Mouse (Mus musculus) bone marrow, adult 2 months (tissue): ENCODE data around the gene Ppm1n. TPM values are rescaled to one million over a fixed set of nuclear protein-coding genes. Genes with fewer than 3 reads are reported as not detected.
A peak's percentile ranks its signal among the peaks of the same experiment; 100 is the strongest.
"Not testable (repeated sequence)": the region's sequence is repeated elsewhere in the genome, so short reads cannot be mapped to it uniquely, and the experiment has no call there.

ENCODE experiments used
- H3K27ac ChIP-seq: fragments of 200-500 bp; 2 replicates; pipeline ENCODE4 v1.5.1; 2012; ENCODE audit warnings: low read depth, mild to moderate bottlenecking, control low read depth, inconsistent platforms, low read length; ENCODE audit not compliant: control insufficient read depth, poor library complexity, insufficient read depth
- H3K4me1 ChIP-seq: fragments of 200-500 bp; 2 replicates; pipeline ENCODE4 v1.6.1; 2011; ENCODE audit warnings: low read length; ENCODE audit not compliant: control insufficient read depth, insufficient read depth
- H3K4me3 ChIP-seq: fragments of 200-500 bp; replicated peaks from 2 replicates; pipeline ENCODE3; 2011; ENCODE audit warnings: mild to moderate bottlenecking, low read depth, low read length, control low read depth; ENCODE audit not compliant: control insufficient read depth
- CTCF ChIP-seq: fragments of 200-500 bp; IDR thresholded peaks from 2 replicates; pipeline ENCODE4 v1.5.1; 2011; ENCODE audit warnings: low read length, control low read depth; ENCODE audit not compliant: control insufficient read depth, insufficient read depth
- POLR2A ChIP-seq: fragments of 200-500 bp; IDR thresholded peaks from 2 replicates; pipeline ENCODE4 v1.6.1; 2011; ENCODE audit warnings: low read depth, mild to moderate bottlenecking, control low read depth, low read length, borderline replicate concordance; ENCODE audit not compliant: control insufficient read depth
- WGBS: fragments of 180-500 bp; shearing (Covaris S2); methylation state at CpG from one replicate; pipeline ENCODE4 v1.1.7; 2018; 5-methylcytosine and 5-hydroxymethylcytosine counted together
- polyA plus RNA-seq: library from polyadenylated mRNA; stranded (reverse); fragments of >200 nt; gene quantifications from 2 replicates; pipeline ENCODE4 v1.2.4, GENCODE M21; 2011; ENCODE audit warnings: low replicate concordance; ENCODE audit not compliant: missing spikeins, insufficient read depth, insufficient read length

The Ppm1n gene
- polyA plus RNA-seq, 1 experiment: not detected

DNA sequence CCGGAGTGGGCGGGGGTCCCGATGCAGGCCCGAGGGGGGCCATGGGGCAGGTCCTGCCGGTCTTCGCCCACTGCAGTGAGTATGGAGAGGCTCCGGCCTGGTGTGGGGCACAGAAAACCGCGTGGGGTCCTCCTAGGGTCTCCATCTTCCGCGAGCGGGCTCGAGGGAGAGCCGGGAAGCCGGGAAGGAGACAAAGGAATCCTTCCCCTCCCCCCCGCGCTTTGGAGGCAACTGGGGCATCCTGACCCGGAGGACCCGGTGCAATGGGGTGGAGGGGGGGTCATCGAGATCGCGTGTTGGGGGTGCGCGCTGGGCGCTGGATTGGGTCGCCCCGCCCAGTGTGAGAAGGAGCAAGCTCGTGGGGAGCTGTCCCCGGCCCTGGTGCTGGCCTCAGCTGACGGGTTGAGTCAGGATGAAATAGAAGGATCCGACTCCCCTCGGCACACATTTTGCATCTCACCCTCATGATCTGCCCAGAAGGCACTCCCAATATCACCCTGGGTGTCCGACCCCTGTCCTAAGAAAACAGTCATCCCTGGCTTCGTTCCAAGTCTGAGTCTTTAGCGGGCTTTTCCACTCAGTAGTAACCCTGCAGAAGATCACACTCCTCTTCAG is 3.0 kb upstream of the Ppm1n start:
- WGBS: 2% methylated on average over 34 of the region's 35 CpGs
- TF ChIP-seq POLR2A (no peak), CTCF (no peak)
- H3K4me3 ChIP-seq: no peak overlapping the region
- H3K4me1 ChIP-seq: no peaks in the 10 kb centered on the region
- H3K27ac ChIP-seq: no peak overlapping the region

DNA sequence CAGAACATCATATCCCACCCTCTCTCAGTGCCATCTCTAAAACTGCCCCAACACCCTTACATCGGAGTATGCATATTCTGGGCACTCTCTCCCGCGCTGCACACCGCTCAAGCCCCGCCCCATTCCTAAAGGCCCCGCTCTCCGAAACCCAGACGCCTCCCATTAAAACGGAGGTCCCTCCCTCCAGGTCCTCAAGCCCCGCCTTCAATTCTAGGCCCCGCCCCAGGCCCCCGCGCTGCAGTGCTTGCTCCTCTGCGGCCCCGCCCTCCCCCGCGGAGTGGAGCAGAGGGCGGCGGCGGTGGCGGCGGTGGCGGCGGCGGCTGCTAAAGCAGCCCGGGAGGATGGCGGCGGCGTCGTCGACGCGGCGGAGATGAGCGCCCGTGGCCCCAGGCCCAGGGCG is 2.5 kb upstream of the Ppm1n start, which contains the start of gene Rtn2:
TSS of gene Rtn2 (plus strand) at position 240 of the 400 bp plus-strand sequence.
- WGBS: 1% methylated on average over 35 of the region's 37 CpGs
- H3K4me3 ChIP-seq: peak within 1 kb of the TSS; percentile 28
- no peak for TF ChIP-seq POLR2A
- TF ChIP-seq CTCF: no peak
- H3K27ac ChIP-seq: no peak within 1 kb of the TSS
- H3K4me1 ChIP-seq: no peaks in the 10 kb centered on the region

GRCm38 (mm10) chr7:19281680-19282304 is 1.9 kb upstream of the Ppm1n start:
- H3K4me1 ChIP-seq, H3K27ac ChIP-seq, H3K4me3 ChIP-seq: not testable (repeated sequence)
- WGBS: 39% methylated on average over 6 of the region's 6 CpGs

GRCm38 (mm10) chr7:19279052-19279451 is 812 bp downstream of the Ppm1n start:
- no peak overlapping the region for H3K27ac ChIP-seq
- H3K4me3 ChIP-seq: no peak overlapping the region
- TF ChIP-seq POLR2A: no peak
- no peak for TF ChIP-seq CTCF
- 6% methylated on average over 34 of the region's 34 CpGs for WGBS
- H3K4me1 ChIP-seq: no peaks in the 10 kb centered on the region

DNA sequence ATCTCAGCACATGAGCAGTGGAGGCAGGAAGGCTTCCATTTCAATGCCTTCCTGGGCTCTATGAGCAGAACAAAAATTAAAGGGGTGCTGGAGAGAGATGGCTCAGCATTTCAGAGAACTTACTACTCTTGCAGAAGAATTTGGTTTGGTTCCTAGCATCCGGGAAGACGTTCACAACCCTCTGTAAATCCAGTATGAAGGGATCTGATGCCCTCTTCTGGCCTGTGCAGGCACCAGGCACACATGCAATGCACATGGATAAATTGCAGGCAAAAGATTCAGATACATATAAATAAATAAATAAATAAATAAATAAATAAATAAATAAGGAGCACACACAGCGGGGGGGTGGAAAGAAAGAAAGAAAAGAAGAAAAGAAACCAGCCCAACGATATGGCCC is 3.6 kb downstream of the Ppm1n start:
- peak; percentile 66 for TF ChIP-seq CTCF
- TF ChIP-seq POLR2A: no peak
- 46% methylated on average over 4 of the region's 4 CpGs for WGBS
- no peak overlapping the region for H3K27ac ChIP-seq

DNA sequence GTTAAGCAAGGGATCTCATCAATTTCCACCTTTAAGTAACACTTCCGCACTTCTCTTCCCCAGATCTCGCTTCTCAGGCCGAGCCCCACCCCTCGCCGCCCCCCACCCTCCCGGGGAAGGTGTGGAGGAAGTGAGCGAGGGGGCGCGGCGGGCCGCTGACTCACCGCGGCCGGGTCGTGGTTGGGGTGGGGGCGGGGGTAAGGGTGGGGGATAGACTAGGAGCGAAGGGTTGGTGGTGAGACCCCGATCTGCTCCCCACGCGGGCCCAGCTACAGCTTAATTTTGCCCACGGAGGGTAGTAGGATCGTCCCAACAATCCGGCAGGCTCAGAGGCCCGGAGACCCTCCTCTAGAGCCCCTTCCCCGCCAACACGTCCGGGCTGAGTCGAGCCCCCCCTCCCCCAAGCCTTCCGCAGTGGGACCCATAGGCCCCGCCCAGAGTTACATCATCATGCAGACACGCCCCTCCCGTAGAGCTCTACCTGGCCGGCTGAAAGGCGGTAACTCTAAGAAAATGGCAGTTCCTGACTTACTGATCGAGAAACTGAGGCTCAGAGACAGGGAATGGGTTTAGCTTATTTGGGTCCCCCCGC is 7.6 kb downstream of the Ppm1n start:
- Histone ChIP-seq H3K27ac (peak overlapping the region; percentile 95), H3K4me1 (no peaks in the 10 kb centered on the region; the same call in 1 of the 2 replicates), H3K4me3 (peak overlapping the region; percentile 71)
- TF ChIP-seq CTCF (no peak), POLR2A (peak; percentile 35; the same call in 1 of the 2 replicates)
- under 1% methylated on average over 36 of the region's 36 CpGs for WGBS

More for the DNA sequence above, 3.6 kb downstream of the Ppm1n start:
- Histone ChIP-seq H3K4me1 (no peaks in the 10 kb centered on the region; the same call in 1 of the 2 replicates), H3K4me3 (no peak overlapping the region)

GRCm38 (mm10) chr7:19271238-19272172 is 8.4 kb downstream of the Ppm1n start, which contains the start of gene Vasp:
Vasp (minus strand) TSS chr7:19271817.
- H3K27ac ChIP-seq: peak within 1 kb of the TSS; percentile 95
- WGBS: under 1% methylated on average over 62 of the region's 62 CpGs
- H3K4me1 ChIP-seq: peaks cover 1% of the 10 kb centered on the region
- H3K4me3 ChIP-seq: peak within 1 kb of the TSS; percentile 71
- no peak for TF ChIP-seq CTCF
- peak; percentile 91 for TF ChIP-seq POLR2A
